Mouse (Mus musculus): ENCODE data around the gene Noc3l. TPM values are rescaled to one million over a fixed set of nuclear protein-coding genes. Genes with fewer than 3 reads are reported as not detected.
A peak's percentile ranks its signal among the peaks of the same experiment; 100 is the strongest.

Gene Noc3l
- polyA plus RNA-seq, 1 experiment: 4.1 TPM

- peak; percentile 85 for DNase-seq
- H3K27ac ChIP-seq (ENCODE audit: control insufficient read depth, insufficient read depth, low read length): no peak within 1 kb of the TSS
- peak within 1 kb of the TSS; percentile 81 for H3K4me3 ChIP-seq (ENCODE audit: control insufficient read depth, insufficient read depth, low read length)
- TF ChIP-seq CTCF (IDR thresholded peaks at IDR 0.05; ENCODE audit: borderline replicate concordance, control insufficient read depth, extremely low read depth, insufficient read depth, low read length, poor library complexity) (0 out of 2 replicates have a peak, but pooled peaks have one; percentile 13), POLR2A (IDR thresholded peaks at IDR 0.05; ENCODE audit: control insufficient read depth, extremely low read depth, insufficient read depth, low read length, poor library complexity) (no peak)
- WGBS: under 1% methylated on average over 100 of the region's 101 CpGs
- H3K36me3 ChIP-seq (ENCODE audit: control insufficient read depth, insufficient read depth, low read length): no peaks in the 10 kb centered on the region
- 0 out of 2 replicates have a peak, but pooled peaks cover 3% of the 10 kb centered on the region for H3K4me1 ChIP-seq (replicated peaks; ENCODE audit: control insufficient read depth, insufficient read depth, low read length)
- peaks cover 6% of the 10 kb centered on the region for H3K27me3 ChIP-seq (ENCODE audit: control insufficient read depth, insufficient read depth, low read length)
These were observed 17.6 kb upstream of the Noc3l start, which contains the start of gene Tbc1d12 for GRCm38 (mm10) chr19:38836438-38837170. TSS of gene Tbc1d12 (plus strand) at chr19:38836579.

GRCm38 (mm10) chr19:38836084-38836437, 17.0 kb upstream of the Noc3l start:
- TF ChIP-seq POLR2A (IDR thresholded peaks at IDR 0.05; ENCODE audit: control insufficient read depth, extremely low read depth, insufficient read depth, low read length, poor library complexity) (no peak), CTCF (IDR thresholded peaks at IDR 0.05; ENCODE audit: borderline replicate concordance, control insufficient read depth, extremely low read depth, insufficient read depth, low read length, poor library complexity) (no peak)
- Histone ChIP-seq H3K4me1 (replicated peaks; ENCODE audit: control insufficient read depth, insufficient read depth, low read length) (0 out of 2 replicates have a peak, but pooled peaks cover 3% of the 10 kb centered on the region), H3K27ac (ENCODE audit: control insufficient read depth, insufficient read depth, low read length) (no peak overlapping the region), H3K4me3 (ENCODE audit: control insufficient read depth, insufficient read depth, low read length) (peak overlapping the region; percentile 81), H3K27me3 (ENCODE audit: control insufficient read depth, insufficient read depth, low read length) (peaks cover 6% of the 10 kb centered on the region), H3K36me3 (ENCODE audit: control insufficient read depth, insufficient read depth, low read length) (no peaks in the 10 kb centered on the region)
- DNase-seq: no peak
- 22% methylated on average over 10 of the region's 10 CpGs for WGBS

DNA sequence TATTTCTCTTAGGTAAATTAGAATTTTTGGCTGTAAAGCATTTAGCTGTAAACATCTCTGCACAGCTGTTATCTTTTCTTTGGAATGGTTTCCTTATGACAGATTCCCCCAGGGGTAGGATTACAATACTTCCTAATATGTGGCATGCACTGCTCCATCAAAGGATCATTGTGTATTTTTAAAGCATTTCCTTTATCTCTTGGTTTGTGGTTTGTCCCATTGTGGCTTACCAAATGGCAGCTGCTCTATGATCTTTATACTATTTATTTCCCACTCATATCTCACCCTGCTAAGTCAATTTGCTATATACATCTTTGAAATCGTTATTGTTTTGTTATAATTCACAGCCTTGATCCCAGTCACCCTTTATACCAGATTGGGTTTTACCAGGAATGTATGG, 14.2 kb upstream of the Noc3l start:
- TF ChIP-seq POLR2A (IDR thresholded peaks at IDR 0.05; ENCODE audit: control insufficient read depth, extremely low read depth, insufficient read depth, low read length, poor library complexity): no peak
- no peak for DNase-seq
- Histone ChIP-seq H3K27ac (ENCODE audit: control insufficient read depth, insufficient read depth, low read length) (no peak overlapping the region), H3K4me3 (ENCODE audit: control insufficient read depth, insufficient read depth, low read length) (no peak overlapping the region), H3K27me3 (ENCODE audit: control insufficient read depth, insufficient read depth, low read length) (peaks cover 6% of the 10 kb centered on the region), H3K4me1 (replicated peaks; ENCODE audit: control insufficient read depth, insufficient read depth, low read length) (0 out of 2 replicates have a peak, but pooled peaks cover 3% of the 10 kb centered on the region), H3K36me3 (ENCODE audit: control insufficient read depth, insufficient read depth, low read length) (no peaks in the 10 kb centered on the region)
- WGBS: 4% methylated on average over 1 of the region's 1 CpGs

GRCm38 (mm10) chr19:38820186-38820804, 1.3 kb upstream of the Noc3l start:
- Histone ChIP-seq H3K36me3 (ENCODE audit: control insufficient read depth, insufficient read depth, low read length) (no peaks in the 10 kb centered on the region), H3K27ac (ENCODE audit: control insufficient read depth, insufficient read depth, low read length) (no peak overlapping the region), H3K27me3 (ENCODE audit: control insufficient read depth, insufficient read depth, low read length) (no peaks in the 10 kb centered on the region), H3K4me1 (replicated peaks; ENCODE audit: control insufficient read depth, insufficient read depth, low read length) (peaks cover 5% of the 10 kb centered on the region), H3K4me3 (ENCODE audit: control insufficient read depth, insufficient read depth, low read length) (no peak overlapping the region)
- WGBS: 89% methylated on average over 4 of the region's 4 CpGs
- TF ChIP-seq CTCF (IDR thresholded peaks at IDR 0.05; ENCODE audit: borderline replicate concordance, control insufficient read depth, extremely low read depth, insufficient read depth, low read length, poor library complexity) (no peak), POLR2A (IDR thresholded peaks at IDR 0.05; ENCODE audit: control insufficient read depth, extremely low read depth, insufficient read depth, low read length, poor library complexity) (no peak)
- DNase-seq: no peak

- 12% methylated on average over 16 of the region's 16 CpGs for WGBS
- no peaks in the 10 kb centered on the region; the same call in 1 of the 2 replicates for H3K36me3 ChIP-seq (ENCODE audit: control insufficient read depth, insufficient read depth, low read length)
- no peaks in the 10 kb centered on the region for H3K27me3 ChIP-seq (ENCODE audit: control insufficient read depth, insufficient read depth, low read length)
- no peak for DNase-seq
- H3K27ac ChIP-seq (ENCODE audit: control insufficient read depth, insufficient read depth, low read length): no peak overlapping the region
- peaks cover 5% of the 10 kb centered on the region for H3K4me1 ChIP-seq (replicated peaks; ENCODE audit: control insufficient read depth, insufficient read depth, low read length)
- peak overlapping the region; percentile 90 for H3K4me3 ChIP-seq (ENCODE audit: control insufficient read depth, insufficient read depth, low read length)
- TF ChIP-seq POLR2A (IDR thresholded peaks at IDR 0.05; ENCODE audit: control insufficient read depth, extremely low read depth, insufficient read depth, low read length, poor library complexity) (no peak; the same call in 1 of the 2 replicates), CTCF (IDR thresholded peaks at IDR 0.05; ENCODE audit: borderline replicate concordance, control insufficient read depth, extremely low read depth, insufficient read depth, low read length, poor library complexity) (no peak)
These were observed 378 bp upstream of the Noc3l start for GRCm38 (mm10) chr19:38819427-38819802.

GRCm38 (mm10) chr19:38818191-38818590, 846 bp downstream of the Noc3l start:
- Histone ChIP-seq H3K4me3 (ENCODE audit: control insufficient read depth, insufficient read depth, low read length) (no peak overlapping the region), H3K27ac (ENCODE audit: control insufficient read depth, insufficient read depth, low read length) (no peak overlapping the region), H3K36me3 (ENCODE audit: control insufficient read depth, insufficient read depth, low read length) (no peaks in the 10 kb centered on the region; the same call in 1 of the 2 replicates), H3K4me1 (replicated peaks; ENCODE audit: control insufficient read depth, insufficient read depth, low read length) (peaks cover 5% of the 10 kb centered on the region), H3K27me3 (ENCODE audit: control insufficient read depth, insufficient read depth, low read length) (no peaks in the 10 kb centered on the region)
- DNase-seq: no peak
- TF ChIP-seq POLR2A (IDR thresholded peaks at IDR 0.05; ENCODE audit: control insufficient read depth, extremely low read depth, insufficient read depth, low read length, poor library complexity): no peak
- 26% methylated on average over 8 of the region's 8 CpGs for WGBS

Measured in thymus, adult 2 months (tissue).